Mouse (Mus musculus) olfactory bulb, adult 2 months (tissue): ENCODE data around the gene Pyy.

Source experiments
- CTCF ChIP-seq: fragments of 200-500 bp; IDR thresholded peaks from 2 replicates; pipeline ENCODE4 v1.5.1; 2012; ENCODE audit warnings: low read depth, mild to moderate bottlenecking, low read length, moderate library complexity; ENCODE audit not compliant: insufficient read depth
- POLR2A ChIP-seq: fragments of 200-500 bp; IDR thresholded peaks from 2 replicates; pipeline ENCODE4 v1.6.1; 2012; ENCODE audit warnings: mild to moderate bottlenecking, low read depth, low read length, moderate library complexity; ENCODE audit not compliant: insufficient read depth

- no peak for TF ChIP-seq POLR2A
- no peak for TF ChIP-seq CTCF
Observed at GRCm38 (mm10) chr11:102134516-102134915, 26.9 kb upstream of the Pyy start.
